In the genomic region with DNA sequence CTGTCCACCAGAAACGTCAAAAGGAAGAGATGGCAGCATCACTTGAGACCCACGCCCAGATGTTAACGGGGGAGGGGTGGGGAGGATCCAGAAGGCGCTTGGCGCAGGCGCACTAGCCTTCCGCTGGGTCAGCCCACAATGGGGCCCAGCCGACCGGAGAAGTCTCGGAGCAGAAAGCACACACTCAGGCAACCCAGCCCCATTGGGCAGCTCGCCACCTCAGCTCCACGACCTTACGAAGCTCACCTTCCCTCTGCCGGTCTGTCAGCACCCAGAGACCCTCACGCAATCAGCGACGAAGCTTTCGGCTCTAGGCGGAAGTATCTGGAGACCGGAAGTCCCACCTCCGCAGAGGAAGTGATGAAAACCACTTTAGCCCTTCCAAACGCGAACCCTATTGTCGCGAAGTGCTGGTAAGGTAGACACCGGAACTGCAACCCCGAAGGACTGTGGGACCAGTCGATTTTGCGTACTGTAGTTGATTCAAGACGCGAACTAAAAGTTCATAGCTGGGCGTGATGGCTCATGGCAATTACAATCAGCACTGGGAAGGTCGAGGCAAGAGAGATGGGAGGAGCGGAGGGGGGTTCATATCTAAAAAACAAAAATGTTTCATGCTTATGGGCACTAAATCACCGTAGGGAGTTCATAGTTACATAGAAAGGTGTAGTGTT, we compare ENCODE assay signal across 8 mouse cellular contexts. TPM values are rescaled to one million over a fixed set of nuclear protein-coding genes. Genes with fewer than 3 reads are reported as not detected.
DNase-seq lines count a peak whose midpoint lies in the region; ATAC-seq and TF ChIP-seq lines count a peak whose summit lies in the region.

Tbce (minus strand) TSS at position 347 of the 674 bp plus-strand sequence.

- H3K36me3 ChIP-seq in forebrain, embryonic 10.5 days (replicated peaks), result peaks cover 9% of the 10 kb centered on the region
- no peaks in the 10 kb centered on the region for H3K36me3 ChIP-seq in heart, embryonic 15.5 days
- H3K36me3 ChIP-seq in liver, embryonic 14.5 days (replicated peaks; ENCODE audit: control insufficient read depth, insufficient read depth, low read depth), result no peaks in the 10 kb centered on the region
- no peaks in the 10 kb centered on the region for H3K36me3 ChIP-seq in neural tube, embryonic 11.5 days (ENCODE audit: control insufficient read depth, insufficient read depth, low read length)
- H3K36me3 ChIP-seq in stomach, postnatal 0 days (ENCODE audit: control insufficient read depth, insufficient read depth, low read length), result no peaks in the 10 kb centered on the region

- H3K9ac ChIP-seq in heart, embryonic 15.5 days, result peak within 1 kb of the TSS; percentile 74
- H3K9ac ChIP-seq in liver, embryonic 14.5 days (replicated peaks), result peak within 1 kb of the TSS; percentile 96
- peak within 1 kb of the TSS; percentile 87 for H3K9ac ChIP-seq in neural tube, embryonic 11.5 days (ENCODE audit: low read length)
- peak within 1 kb of the TSS; percentile 89 for H3K9ac ChIP-seq in stomach, postnatal 0 days (ENCODE audit: low read length)

- TF ChIP-seq CTCF in liver, embryonic 14.5 days (IDR thresholded peaks at IDR 0.05; ENCODE audit: low read depth), result peak; percentile 44
- peak; percentile 44 for TF ChIP-seq CTCF in stomach, postnatal 0 days (IDR thresholded peaks at IDR 0.05; ENCODE audit: low read depth)

- peak within 1 kb of the TSS; percentile 82 for H3K4me2 ChIP-seq in heart, embryonic 15.5 days
- peak within 1 kb of the TSS; percentile 81 for H3K4me2 ChIP-seq in liver, embryonic 14.5 days (ENCODE audit: low read depth)
- H3K4me2 ChIP-seq in neural tube, embryonic 11.5 days (ENCODE audit: low read depth), result peak within 1 kb of the TSS; percentile 82
- H3K4me2 ChIP-seq in stomach, postnatal 0 days (replicated peaks; ENCODE audit: low read depth), result peak within 1 kb of the TSS; percentile 84

- H3K27me3 ChIP-seq in forebrain, embryonic 10.5 days (ENCODE audit: poor library complexity, severe bottlenecking), result no peaks in the 10 kb centered on the region
- H3K27me3 ChIP-seq in heart, embryonic 15.5 days, result no peaks in the 10 kb centered on the region
- no peaks in the 10 kb centered on the region for H3K27me3 ChIP-seq in liver, embryonic 14.5 days (ENCODE audit: control insufficient read depth, insufficient read depth, low read length)
- H3K27me3 ChIP-seq in neural tube, embryonic 11.5 days (ENCODE audit: control insufficient read depth, insufficient read depth, low read length), result no peaks in the 10 kb centered on the region
- H3K27me3 ChIP-seq in stomach, postnatal 0 days (ENCODE audit: control insufficient read depth, insufficient read depth, low read length), result no peaks in the 10 kb centered on the region

- ATAC-seq in CD4-positive, CD25-positive, alpha-beta regulatory T cell, adult 4 months, result peak; percentile 98
- peak; percentile 92 for ATAC-seq in heart, embryonic 15.5 days (replicated peaks; ENCODE audit: insufficient number of reproducible peaks, insufficient read depth, low FRiP score, low read depth)
- ATAC-seq in liver, embryonic 14.5 days (ENCODE audit: insufficient read depth), result peak; percentile 93
- peak; percentile 96 for ATAC-seq in neural tube, embryonic 11.5 days (ENCODE audit: insufficient read depth, low FRiP score, low TSS enrichment)
- ATAC-seq in stomach, postnatal 0 days (ENCODE audit: low FRiP score, low TSS enrichment), result peak; percentile 95

- TF ChIP-seq EP300 in liver, embryonic 14.5 days (IDR thresholded peaks at IDR 0.05; ENCODE audit: low read depth), result no peak
- no peak for TF ChIP-seq EP300 in stomach, postnatal 0 days (optimal IDR thresholded peaks at IDR 0.05)

- no peaks in the 10 kb centered on the region for H3K9me3 ChIP-seq in forebrain, embryonic 10.5 days
- no peaks in the 10 kb centered on the region for H3K9me3 ChIP-seq in heart, embryonic 15.5 days (replicated peaks)
- no peaks in the 10 kb centered on the region for H3K9me3 ChIP-seq in liver, embryonic 14.5 days (ENCODE audit: control insufficient read depth, low read length)
- H3K9me3 ChIP-seq in neural tube, embryonic 11.5 days (ENCODE audit: control insufficient read depth, low read length), result no peaks in the 10 kb centered on the region
- no peaks in the 10 kb centered on the region for H3K9me3 ChIP-seq in stomach, postnatal 0 days (ENCODE audit: control insufficient read depth, low read length)

- peaks cover 18% of the 10 kb centered on the region for H3K4me1 ChIP-seq in forebrain, embryonic 10.5 days
- peaks cover 10% of the 10 kb centered on the region for H3K4me1 ChIP-seq in heart, embryonic 15.5 days (replicated peaks)
- H3K4me1 ChIP-seq in liver, embryonic 14.5 days (replicated peaks; ENCODE audit: control insufficient read depth in 2 of 2, insufficient read depth in 2 of 2, low read length in 1 of 2), result peaks cover 15 to 17% of the 10 kb centered on the region in 2 experiments
- H3K4me1 ChIP-seq in neural tube, embryonic 11.5 days (ENCODE audit: control insufficient read depth, insufficient read depth, low read length), result no peaks in the 10 kb centered on the region
- peaks cover 6% of the 10 kb centered on the region; the same call in 1 of the 2 replicates for H3K4me1 ChIP-seq in stomach, postnatal 0 days (replicated peaks; ENCODE audit: control insufficient read depth, insufficient read depth)

- 1% methylated on average over 35 of the region's 35 CpGs for WGBS in forebrain, embryonic 10.5 days
- WGBS in heart, embryonic 15.5 days, result under 1% methylated on average over 35 of the region's 35 CpGs
- under 1% methylated on average over 35 of the region's 35 CpGs for WGBS in liver, embryonic 14.5 days (ENCODE audit: insufficient replicate concordance)
- WGBS in neural tube, embryonic 11.5 days, result under 1% methylated on average over 35 of the region's 35 CpGs
- WGBS in stomach, postnatal 0 days, result 1% methylated on average over 35 of the region's 35 CpGs

- peak within 1 kb of the TSS; percentile 69 for H3K4me3 ChIP-seq in forebrain, embryonic 10.5 days
- peak within 1 kb of the TSS; percentile 73 for H3K4me3 ChIP-seq in heart, embryonic 15.5 days
- H3K4me3 ChIP-seq in liver, embryonic 14.5 days (ENCODE audit: insufficient read depth in 1 of 2, low read depth in 2 of 2, low read length in 2 of 2), result peak within 1 kb of the TSS; percentile 75 to 82
- peak within 1 kb of the TSS; percentile 67 for H3K4me3 ChIP-seq in neural tube, embryonic 11.5 days (ENCODE audit: low read depth, low read length)
- peak within 1 kb of the TSS; percentile 83 for H3K4me3 ChIP-seq in stomach, postnatal 0 days (ENCODE audit: low read depth, low read length)

- peak; percentile 84 for DNase-seq in c-Kit-negative CD71-positive TER-119-positive erythroid progenitor cells, embryonic 14.5 days (ENCODE audit: low read depth, low spot score)
- peak; percentile 88 for DNase-seq in forebrain, embryonic 10.5 days (ENCODE audit: extremely low spot score, low spot score)
- DNase-seq in kidney, postnatal 25 days, result peak; percentile 90 to 94
- DNase-seq in liver, embryonic 14.5 days (ENCODE audit: low read depth in 3 of 3, low spot score in 3 of 3), result peak; percentile 81 to 88 (median 83)
- DNase-seq in neural tube, embryonic 11.5 days (ENCODE audit: low spot score), result peak; percentile 92
- DNase-seq in stomach, postnatal 0 days (ENCODE audit: low spot score), result peak; percentile 86

- H3K27ac ChIP-seq in forebrain, embryonic 10.5 days, result peak within 1 kb of the TSS; percentile 97
- peak within 1 kb of the TSS; percentile 96 for H3K27ac ChIP-seq in heart, embryonic 15.5 days
- H3K27ac ChIP-seq in liver, embryonic 14.5 days, result peak within 1 kb of the TSS; percentile 94
- H3K27ac ChIP-seq in neural tube, embryonic 11.5 days (ENCODE audit: low read depth, low read length), result peak within 1 kb of the TSS; percentile 90
- H3K27ac ChIP-seq in stomach, postnatal 0 days (replicated peaks), result peak within 1 kb of the TSS; percentile 95

RNA-seq across cellular contexts. Expression of gene Tbce, which starts in this region (rescaled TPM):
- polyA plus RNA-seq in CD4-positive, CD25-positive, alpha-beta regulatory T cell, adult 4 months (2017; shearing (Covaris generic)), result 100 to 1,000 TPM in 1 of 2 experiments, 10 to 100 TPM in 1; 88.9 to 110 TPM
- 48.4 and 49.7 TPM in 2 replicates for polyA plus RNA-seq in forebrain, embryonic 10.5 days (2016; fragmentation: Nextera tagmentation; extraction: Ambion mirVana)
- polyA plus RNA-seq in heart, embryonic 15.5 days (2015; fragmentation: Nextera tagmentation; extraction: Ambion mirVana), result 33.2 and 37.8 TPM in 2 replicates
- polyA plus RNA-seq in liver, embryonic 14.5 days (2012; rRNA removed), result 24.0 and 34.6 TPM in 2 replicates
- 27.5 and 28.3 TPM in 2 replicates for polyA plus RNA-seq in liver, embryonic 14.5 days (2014; fragmentation: Nextera tagmentation; extraction: Ambion mirVana)
- polyA plus RNA-seq in neural tube, embryonic 11.5 days (2014; fragmentation: Nextera tagmentation; extraction: Ambion mirVana), result 66.5 and 69.1 TPM in 2 replicates
- 29.8 and 31.8 TPM in 2 replicates for polyA plus RNA-seq in stomach, postnatal 0 days (2015; fragmentation: Nextera tagmentation; extraction: Ambion mirVana)

Comparison
In these comparisons a context has a peak if more than half of its experiments do, and no peak if none do; other contexts are left out.
1. Peak in every context shown above with its lines: DNase-seq, ATAC-seq, H3K4me3 ChIP-seq and H3K27ac ChIP-seq.